Mouse (Mus musculus) heart, adult 2 months (tissue): ENCODE measurements at regions not wholly inside any gene's neighbourhood (a gene's known extent, or its start where the extent isn't known, plus 50 kb on each side); places are given as distances from the start of the nearest gene placed in this dataset.

Source experiments
- CTCF ChIP-seq: fragments of 200-600 bp; IDR thresholded peaks from 2 replicates; pipeline ENCODE4 v1.8.1; 2022; ENCODE audit warnings: antibody characterized with exemption, mild to moderate bottlenecking, moderate library complexity
- POLR2A ChIP-seq: fragments of 200-500 bp; IDR thresholded peaks from 2 replicates; pipeline ENCODE4 v1.6.1; 2011; ENCODE audit warnings: mild to moderate bottlenecking, low read depth, low read length, control low read depth; ENCODE audit not compliant: insufficient read depth

GRCm38 (mm10) chr6:51280231-51280630 is 152.2 kb upstream of the Nfe2l3 start:
- TF ChIP-seq CTCF, result no peak
- no peak for TF ChIP-seq POLR2A
